Mouse (Mus musculus): ENCODE measurements around the gene Gabrb1. TPM values are rescaled to one million over a fixed set of nuclear protein-coding genes. Genes with fewer than 3 reads are reported as not detected.
A peak's percentile ranks its signal among the peaks of the same experiment; 100 is the strongest.
"Not testable (repeated sequence)": the region's sequence is repeated elsewhere in the genome, so short reads cannot be mapped to it uniquely, and the experiment has no call there.

Gene Gabrb1
- total RNA-seq, 2 experiments from 2014 or later: 83.9 to 93.3 TPM

DNA sequence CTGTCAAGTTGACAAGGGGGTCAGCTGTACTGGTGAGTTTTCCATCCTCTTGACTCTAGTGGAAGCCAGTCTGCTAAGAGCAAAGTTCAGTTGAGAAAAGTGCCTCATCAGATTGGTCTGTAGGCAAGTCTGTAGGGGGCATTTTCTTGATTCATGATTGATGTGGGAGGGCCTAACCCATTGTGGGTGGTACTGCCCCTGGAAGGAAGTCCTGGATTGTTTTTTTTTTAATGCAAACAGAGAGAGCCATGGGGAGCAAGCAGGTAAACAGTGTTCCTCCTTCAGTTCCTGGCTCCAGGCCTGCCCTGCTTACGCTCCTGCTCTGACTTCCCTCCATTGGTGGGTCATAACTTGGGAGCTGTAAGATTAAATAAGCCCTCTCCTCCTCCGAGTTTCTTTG lies 476.0 kb downstream of the Gabrb1 start:
- DNase-seq (ENCODE audit: low spot score in 2 of 2): no peak
- intact Hi-C loops (cut with DNase I): no loop called here

DNA sequence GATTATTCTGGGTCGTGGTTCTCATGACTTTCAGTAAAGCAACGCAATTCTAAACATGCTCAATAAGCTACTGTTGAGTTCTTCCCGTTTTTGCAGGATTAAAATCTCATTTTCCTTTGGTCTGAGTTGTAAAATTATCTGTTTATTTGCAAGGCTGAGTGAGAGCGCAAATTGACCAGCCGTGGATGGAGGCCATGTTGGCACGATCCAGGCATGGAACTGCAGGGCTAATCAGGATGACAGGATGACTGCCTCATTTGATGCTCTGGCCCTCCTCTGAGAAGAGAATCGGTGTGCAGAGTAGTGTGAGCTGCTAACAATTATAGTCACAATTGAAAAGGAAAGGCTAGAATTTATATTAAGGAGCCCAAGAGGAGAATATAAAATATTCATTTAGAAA lies 480.3 kb downstream of the Gabrb1 start:
- intact Hi-C loops (cut with DNase I): no loop called here
- DNase-seq (ENCODE audit: low spot score in 2 of 2): no peak

DNA sequence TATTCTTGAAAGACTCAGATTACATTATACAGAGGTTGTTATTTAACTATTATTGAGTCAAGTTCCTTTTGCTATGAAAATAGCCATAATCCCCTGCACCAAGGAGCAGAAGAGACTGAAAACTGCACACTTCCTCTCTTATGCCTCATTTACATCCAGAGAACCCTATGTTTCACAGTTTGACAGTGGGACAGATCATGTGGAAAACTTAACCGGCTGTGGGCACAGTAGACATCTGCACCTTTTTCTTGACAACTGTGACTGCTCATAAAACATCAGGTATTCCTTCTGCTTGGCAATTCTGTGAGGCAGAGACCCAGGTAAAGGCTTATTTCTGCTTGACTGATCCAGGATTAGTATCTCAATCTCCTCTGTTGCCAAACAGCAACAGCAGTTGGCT lies 481.7 kb downstream of the Gabrb1 start:
- DNase-seq (ENCODE audit: low spot score in 2 of 2): no peak
- intact Hi-C loops (cut with DNase I): no loop called here

DNA sequence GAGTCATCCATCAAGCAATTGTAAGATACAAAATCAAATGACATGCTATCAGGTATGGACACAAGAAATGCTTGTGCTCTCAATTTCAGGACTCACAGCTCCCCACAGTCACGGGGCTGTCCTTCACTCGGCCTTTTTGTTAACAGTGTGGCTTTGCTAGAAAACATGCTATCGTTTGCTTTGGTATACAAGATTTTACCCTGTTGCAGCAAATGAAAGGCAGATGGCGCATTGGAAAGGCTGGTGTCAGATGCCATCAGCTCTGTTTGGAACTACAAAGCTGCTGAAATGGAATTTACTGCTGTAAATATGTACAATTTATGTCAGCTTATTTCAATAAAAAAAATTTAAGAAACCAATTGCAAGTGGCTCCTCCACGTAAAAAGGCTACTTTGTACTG lies 490.8 kb downstream of the Gabrb1 start:
- intact Hi-C loops (cut with DNase I): no loop called here
- no peak for DNase-seq (ENCODE audit: low spot score in 2 of 2)

DNA sequence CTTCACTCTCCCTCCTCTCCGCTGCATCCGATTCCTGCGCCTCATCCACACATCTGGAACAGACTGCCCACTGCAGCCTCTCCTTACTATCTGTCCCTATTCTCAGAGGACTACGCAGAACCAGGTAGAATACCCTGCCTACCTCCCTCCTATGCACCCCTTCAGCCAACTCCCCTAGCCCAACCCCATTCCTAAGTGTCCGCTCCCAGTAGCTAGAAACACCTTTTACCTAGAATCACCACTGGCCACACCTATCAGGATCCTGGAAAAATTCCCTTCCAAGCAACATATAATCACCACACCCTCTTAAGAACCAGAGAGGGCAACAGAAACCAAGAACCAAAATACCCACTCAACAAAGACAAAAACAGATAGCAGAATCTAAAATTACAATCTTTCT lies 493.0 kb downstream of the Gabrb1 start:
- DNase-seq (ENCODE audit: low spot score in 2 of 2): no peak
- intact Hi-C loops (cut with DNase I): no loop called here

DNA sequence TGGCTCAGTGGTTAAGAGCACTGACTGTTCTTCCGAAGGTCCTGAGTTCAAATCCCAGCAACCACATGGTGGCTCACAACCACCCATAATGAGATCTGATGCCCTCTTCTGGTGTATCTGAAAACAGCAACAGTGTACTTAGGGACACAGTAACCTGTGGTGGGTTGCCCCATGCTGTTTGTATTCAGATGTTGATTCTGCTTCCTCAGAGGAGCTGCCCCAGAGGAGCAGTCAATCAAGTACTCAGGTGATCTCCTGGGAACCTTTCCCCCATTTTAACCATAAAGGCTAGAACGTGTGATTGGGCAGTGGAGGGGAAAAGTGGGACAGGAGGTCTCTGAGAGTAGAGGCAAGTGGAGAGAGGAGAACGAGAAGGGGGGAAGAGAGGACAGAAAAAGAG lies 497.8 kb downstream of the Gabrb1 start:
- intact Hi-C loops (cut with DNase I); DNase-seq (ENCODE audit: low spot score in 2 of 2): not testable (repeated sequence)

DNA sequence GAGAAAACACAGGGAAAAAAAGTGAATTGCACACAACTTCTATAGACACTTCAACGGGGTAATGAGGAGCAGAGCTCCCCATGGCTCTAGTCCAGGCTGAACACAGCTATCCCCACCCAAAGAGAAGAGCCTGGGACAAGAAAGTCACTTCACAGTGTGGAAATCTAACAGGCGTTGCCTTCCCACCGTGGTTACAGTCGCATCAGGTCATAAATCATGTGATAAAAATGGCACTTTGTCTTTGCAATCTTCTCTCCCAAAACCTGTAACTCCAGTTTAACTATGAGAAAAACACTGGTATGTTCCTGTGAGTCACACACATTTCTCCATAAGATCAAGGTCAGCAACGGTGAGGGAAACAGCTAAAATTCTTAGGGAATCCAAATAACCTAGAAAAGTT lies 498.7 kb downstream of the Gabrb1 start:
- intact Hi-C loops (cut with DNase I): no loop called here
- no peak for DNase-seq (ENCODE audit: low spot score in 2 of 2)

DNA sequence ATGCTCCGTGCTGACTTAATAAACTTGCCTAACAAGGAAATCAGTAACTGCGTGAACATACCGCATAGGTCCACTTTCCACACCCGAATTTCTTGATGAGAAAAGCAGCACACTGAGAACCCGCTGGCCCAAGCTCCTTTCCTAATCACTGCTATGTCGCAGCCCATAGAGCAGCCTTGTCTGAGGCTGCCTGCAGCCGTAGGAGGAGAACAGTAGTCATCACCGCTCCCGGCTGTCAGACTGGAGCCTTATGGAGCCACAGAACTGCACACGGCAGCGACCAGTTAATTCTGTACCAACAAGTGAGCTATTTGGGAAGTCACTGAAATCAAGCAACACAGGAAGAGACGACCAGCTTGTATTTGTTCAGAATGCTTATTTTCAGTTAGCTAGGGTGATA lies 500.8 kb downstream of the Gabrb1 start:
- intact Hi-C loops (cut with DNase I): no loop called here
- no peak for DNase-seq (ENCODE audit: low spot score in 2 of 2)

DNA sequence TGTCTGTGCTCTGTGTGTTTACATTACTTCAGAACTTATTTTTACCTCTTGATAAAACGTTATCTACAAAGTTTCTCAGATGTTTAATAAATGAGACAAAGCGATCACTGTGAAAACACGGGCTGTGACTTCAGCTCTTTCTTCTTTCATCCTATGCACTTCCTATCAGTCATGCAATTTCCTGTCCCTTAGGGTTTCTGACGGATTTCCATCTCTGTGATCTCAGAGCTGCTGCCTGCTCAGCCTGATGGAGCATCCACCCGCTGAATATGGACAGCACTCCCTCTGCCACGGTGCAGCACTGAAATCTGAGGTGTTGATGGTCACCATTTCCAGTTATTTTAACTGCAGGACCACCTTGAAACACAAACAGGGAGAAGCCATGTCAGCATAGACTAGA lies 501.6 kb downstream of the Gabrb1 start:
- intact Hi-C loops (cut with DNase I): no loop called here
- DNase-seq (ENCODE audit: low spot score in 2 of 2): no peak

DNA sequence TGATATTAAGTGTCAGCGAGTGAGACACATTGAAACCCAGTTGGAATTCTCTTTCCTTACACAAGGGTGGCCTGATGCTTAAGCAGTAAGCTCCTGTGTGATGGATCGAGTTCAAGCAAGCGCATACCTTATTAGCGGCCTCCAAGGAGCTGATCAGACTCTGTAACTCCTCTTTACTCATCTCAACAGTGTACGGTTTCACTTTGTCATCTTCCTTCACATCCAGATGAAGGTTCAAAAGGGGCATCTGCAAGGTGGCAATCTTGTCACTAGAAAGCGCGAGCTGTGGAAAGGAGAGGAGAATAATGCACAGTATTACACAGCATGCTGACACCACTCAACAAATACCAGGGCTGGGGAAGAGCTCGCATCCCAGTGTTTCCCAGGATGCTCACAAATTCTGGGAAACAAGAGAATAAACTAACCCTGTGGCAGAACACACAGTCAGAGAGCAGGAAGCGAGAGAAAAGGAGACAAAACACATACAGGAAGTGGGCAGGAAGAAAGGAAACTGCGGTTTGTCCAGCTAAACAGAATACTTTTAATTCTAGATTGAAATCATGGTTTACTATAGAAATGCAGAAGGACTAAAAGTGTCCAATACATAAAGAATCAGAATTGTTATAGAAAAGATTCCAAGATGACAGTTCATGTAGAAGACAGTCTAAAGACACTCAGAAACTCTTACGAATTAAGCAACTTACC lies 503.0 kb downstream of the Gabrb1 start:
- no peak for DNase-seq (ENCODE audit: low spot score in 2 of 2)
- intact Hi-C loops (cut with DNase I): no loop called here

DNA sequence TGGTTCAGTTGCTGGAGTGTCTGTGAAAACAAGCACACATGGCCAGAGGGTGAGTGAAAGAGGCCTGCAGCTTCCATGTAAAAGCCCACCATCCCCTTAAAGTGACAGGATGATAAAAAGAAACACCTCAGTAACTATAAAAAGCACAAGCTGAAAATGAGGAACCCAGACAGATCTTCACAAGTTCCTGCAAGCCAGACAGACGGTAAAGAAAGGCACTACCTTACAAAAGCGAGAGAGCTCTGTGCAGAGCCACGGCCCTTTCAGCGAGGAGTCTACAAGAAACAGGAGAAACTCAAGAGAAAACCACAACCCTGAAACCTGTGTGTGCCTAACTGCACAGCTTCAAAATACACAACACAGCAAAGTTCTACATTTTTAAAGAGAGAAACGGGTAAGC lies 504.9 kb downstream of the Gabrb1 start:
- DNase-seq (ENCODE audit: low spot score in 2 of 2): no peak
- intact Hi-C loops (cut with DNase I): no loop called here

DNA sequence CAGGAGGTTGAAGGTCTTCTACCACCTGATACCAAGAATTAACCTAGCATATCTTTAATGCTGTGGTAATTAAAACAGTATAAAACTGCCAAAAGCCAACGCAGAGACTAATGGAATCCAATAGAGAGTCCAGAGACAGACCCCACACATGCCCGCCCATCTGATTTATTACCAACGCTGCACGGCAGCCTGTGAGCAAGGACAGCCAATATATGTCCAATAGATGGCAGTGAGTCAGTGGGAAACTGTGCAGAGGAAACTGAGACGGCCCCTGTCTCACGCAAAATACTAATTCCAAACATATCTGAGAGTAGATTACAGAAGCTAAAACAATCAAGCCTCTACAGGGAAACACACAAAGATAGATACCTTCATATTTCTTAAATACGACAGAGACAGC lies 506.5 kb downstream of the Gabrb1 start:
- no peak for DNase-seq (ENCODE audit: low spot score in 2 of 2)
- intact Hi-C loops (cut with DNase I): no loop called here

DNA sequence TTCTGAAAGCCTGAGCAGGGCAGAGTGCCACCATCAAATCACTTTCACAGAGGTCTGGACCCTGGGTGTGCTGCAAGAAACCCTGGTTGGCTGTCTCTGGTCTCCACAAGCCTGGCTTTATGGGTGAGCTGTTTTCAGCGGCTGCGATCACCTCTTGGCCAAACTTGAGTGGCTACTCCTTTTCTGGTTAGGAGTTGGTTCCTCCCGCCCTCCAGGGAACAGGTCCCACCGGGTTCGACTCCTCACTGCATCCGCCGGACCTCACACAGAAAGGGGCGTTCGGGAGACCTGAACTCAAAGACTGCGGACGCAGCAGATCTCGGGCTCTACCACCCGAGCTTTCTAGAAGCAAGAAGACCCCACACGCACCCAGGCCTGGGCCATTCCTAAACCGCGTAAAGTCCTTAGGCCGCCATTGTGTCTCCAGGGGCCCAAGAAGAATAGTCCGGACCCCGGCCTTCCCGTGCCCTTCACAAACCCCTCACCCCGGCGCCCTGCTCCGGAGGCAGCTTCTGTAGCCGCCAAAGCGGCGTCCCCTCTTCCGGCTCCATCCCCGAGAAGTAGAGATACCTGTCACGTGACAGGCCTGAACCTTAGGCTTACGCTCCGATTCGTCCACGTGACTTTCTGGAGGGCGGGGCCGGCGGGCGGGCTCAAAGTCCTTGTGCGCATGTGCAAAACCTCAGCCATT lies 509.8 kb downstream of the Gabrb1 start, which contains the start of gene Commd8:
Commd8 (minus strand) TSS at position 596 of the 691 bp plus-strand sequence.
- intact Hi-C loops (cut with DNase I): no loop called here
- DNase-seq (ENCODE audit: low spot score in 2 of 2): peak; percentile 91 to 93

DNA sequence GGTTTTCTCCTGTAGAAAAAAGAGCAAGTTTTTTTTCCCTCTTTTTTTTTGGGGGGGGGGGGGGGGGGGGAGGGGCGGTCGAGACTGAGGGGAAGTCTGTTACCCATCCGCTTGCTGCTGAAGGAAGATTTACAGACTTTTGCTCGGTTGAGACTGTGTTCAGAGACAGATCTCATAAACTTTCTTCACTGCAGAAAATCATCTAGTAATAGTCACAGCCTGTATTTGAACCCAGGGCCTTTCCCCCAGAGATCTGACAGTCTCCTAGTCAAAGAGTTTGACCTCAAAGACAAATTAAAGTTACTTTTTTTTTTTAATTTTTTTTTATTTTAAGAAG lies 510.3 kb downstream of the Gabrb1 start:
- DNase-seq (ENCODE audit: low spot score in 2 of 2): no peak
- intact Hi-C loops (cut with DNase I): no loop called here

DNA sequence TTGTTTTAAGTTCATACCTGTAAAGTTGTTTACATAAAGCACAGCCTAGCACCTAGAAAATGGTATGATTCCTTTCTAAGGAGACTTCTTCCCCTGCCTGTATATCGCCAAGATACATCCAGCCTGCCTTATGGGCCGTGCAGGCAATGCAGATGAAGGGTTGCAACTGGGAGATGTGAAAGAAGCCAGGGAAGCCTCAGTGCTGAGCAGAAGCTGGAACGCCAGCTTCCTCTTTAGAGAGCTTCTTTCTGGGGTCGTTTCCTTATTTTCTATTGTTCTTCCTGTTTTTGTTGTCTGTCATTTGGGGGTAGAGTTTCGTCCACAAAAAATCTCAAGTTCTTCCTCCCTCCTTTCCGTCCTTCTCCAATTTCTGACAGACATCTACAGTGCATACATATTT lies 512.2 kb downstream of the Gabrb1 start:
- DNase-seq (ENCODE audit: low spot score in 2 of 2): no peak
- intact Hi-C loops (cut with DNase I): no loop called here

DNA sequence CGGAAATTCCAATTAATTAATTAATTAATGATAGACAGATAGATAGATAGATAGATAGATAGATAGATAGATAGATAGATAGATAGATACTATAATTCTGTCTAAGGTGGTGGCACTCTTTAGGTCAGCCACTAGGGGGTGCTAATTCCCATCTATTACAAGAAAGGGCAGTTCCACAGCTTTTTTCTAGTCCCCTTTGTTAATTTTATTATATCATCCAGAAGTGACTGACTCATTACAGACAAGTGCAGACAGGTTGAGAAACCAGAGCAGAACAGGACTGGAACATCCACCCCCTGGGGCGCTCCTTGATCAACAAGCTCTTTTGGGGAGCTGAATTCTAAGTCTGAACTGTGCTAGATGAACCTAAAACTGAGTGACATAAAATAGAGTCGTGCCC lies 514.8 kb downstream of the Gabrb1 start:
- DNase-seq (ENCODE audit: low spot score in 2 of 2): no peak
- intact Hi-C loops (cut with DNase I): no loop called here

DNA sequence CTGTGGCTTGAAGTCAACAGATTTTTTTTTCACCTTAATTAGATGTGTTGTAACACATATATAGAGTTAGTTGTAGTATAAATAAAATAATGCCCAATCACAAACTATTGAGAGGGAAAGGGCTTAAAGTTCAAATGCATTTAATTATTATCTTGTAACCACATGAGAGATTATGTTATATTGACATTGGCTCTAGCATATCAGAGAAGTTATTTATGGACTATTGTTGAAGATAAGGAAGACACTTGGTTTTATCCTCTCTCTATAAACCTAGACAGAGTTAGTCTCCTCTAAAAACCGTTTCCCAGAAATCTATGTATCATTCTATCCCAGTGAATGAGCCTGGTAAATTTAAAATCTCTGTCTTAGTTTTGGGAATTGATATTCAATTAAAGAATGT lies 515.6 kb downstream of the Gabrb1 start:
- intact Hi-C loops (cut with DNase I): no loop called here
- no peak for DNase-seq (ENCODE audit: low spot score in 2 of 2)

DNA sequence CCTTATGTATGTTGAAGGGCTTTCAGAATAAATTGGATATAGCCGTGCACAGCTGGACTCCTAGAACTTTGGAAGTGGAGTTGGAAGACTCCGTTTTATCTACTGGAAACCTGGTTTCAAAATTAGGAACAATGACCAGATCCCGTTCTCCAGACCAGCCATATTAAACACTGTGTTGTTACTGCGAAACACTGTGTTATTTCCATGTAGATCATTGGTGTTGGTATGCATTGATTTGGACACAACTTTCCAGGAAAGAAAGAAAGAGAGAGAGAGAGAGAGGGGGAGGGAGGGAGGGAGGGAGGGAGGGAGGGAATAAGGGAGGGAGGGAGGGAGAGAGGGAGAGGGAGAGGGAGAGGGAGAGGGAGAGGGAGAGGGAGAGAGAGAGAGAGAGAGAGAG lies 517.1 kb downstream of the Gabrb1 start:
- intact Hi-C loops (cut with DNase I): loop anchor here (2.0 kb wide), 1 partner anchor 94 kb away; no protein-coding TSS in a partner anchor
- no peak for DNase-seq (ENCODE audit: low spot score in 2 of 2)

DNA sequence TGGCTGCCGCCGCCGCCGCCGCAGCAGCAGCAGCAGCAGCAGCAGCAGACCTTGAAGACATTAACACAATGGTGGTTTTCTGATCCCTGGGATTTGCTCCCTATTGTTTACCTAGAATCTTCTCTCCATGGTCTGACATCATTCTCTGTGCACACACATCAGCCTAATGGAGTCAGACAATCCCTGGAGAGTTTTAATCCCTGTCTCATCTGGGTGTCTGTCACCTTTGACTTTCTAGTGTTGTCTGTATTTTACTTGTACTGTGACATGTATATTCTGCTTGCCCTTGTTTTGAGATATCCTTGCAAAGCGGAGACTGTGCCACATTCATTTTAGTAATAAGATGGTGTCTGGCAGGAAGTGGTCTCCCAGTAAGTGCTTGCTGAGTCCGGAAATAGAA lies 517.6 kb downstream of the Gabrb1 start:
- intact Hi-C loops (cut with DNase I): loop anchor here (2.0 kb wide), 1 partner anchor 93 kb away; no protein-coding TSS in a partner anchor
- DNase-seq (ENCODE audit: low spot score in 2 of 2): no peak

DNA sequence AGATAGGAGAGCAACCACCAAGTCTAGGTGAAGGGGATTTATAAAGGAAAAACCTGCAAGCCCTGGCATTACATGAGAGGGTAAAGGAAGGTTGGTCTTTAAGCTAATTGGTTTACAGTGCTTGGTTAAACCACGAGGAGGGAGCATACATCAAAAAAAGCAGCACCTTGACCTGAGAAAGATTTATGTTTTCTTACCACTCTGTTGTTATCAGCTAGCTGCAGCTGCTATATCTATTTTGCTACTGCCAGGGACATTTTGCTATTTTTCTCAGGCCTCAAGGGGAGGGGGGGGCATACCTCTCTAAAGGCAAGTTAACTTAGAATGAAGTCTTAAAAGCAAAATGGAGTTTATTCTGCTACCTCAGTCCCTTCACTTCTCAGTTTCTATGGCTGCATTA lies 523.3 kb downstream of the Gabrb1 start:
- DNase-seq (ENCODE audit: low spot score in 2 of 2): no peak
- intact Hi-C loops (cut with DNase I): no loop called here

DNA sequence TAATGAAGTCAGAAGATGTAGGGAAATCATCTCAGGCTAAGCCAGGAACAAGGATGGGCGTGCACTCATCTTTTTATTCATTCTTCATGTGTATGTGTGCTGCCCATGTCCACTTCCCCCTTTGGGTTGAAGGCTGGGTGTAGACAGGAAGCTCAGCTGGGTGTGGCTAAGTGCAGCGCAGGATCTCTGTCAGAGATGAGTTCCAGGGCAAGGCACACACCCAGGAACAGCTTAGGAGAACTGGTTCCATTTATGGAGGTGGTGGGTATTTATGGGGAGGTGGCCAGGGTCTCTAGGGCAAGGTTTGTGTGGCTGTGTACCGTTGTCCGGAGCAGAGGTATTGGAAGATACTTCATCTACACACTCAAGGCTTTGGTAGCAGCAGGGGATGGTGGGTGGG lies 524.9 kb downstream of the Gabrb1 start:
- intact Hi-C loops (cut with DNase I): no loop called here
- DNase-seq (ENCODE audit: low spot score in 2 of 2): no peak

DNA sequence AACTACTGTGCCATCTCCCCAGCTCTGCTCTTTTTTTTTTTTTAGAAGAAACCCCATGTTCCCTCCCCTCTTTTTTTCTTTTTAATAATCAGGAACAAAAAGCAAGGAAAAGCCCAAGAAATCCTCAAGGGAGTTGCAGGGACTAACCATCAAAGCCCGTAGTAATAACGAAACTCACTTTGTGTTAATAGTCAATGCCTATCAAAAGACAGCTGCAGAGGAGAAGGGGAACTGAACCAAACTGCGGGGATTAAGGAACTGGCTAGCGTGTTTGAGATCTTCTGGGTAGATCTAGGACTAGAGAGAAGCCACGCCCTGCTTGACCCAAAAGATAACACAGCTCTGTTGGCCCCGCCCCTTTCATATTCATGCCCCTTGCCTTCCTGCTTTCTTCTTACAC lies 526.0 kb downstream of the Gabrb1 start:
- intact Hi-C loops (cut with DNase I): no loop called here
- DNase-seq (ENCODE audit: low spot score in 2 of 2): no peak

Data from left cerebral cortex, postnatal 36 days (tissue).